Mouse (Mus musculus) cerebellum, postnatal 25 days (tissue): ENCODE data around the gene Fbxo10.
"Not testable (repeated sequence)": the region's sequence is repeated elsewhere in the genome, so short reads cannot be mapped to it uniquely, and the experiment has no call there.

Experiments used
- DNase-seq, 2 experiments: peaks; one replicate each; pipeline ENCODE4 v3.0.0; 2021; ENCODE audit warnings: mixed read lengths in 2 of 2

The Fbxo10 gene

DNA sequence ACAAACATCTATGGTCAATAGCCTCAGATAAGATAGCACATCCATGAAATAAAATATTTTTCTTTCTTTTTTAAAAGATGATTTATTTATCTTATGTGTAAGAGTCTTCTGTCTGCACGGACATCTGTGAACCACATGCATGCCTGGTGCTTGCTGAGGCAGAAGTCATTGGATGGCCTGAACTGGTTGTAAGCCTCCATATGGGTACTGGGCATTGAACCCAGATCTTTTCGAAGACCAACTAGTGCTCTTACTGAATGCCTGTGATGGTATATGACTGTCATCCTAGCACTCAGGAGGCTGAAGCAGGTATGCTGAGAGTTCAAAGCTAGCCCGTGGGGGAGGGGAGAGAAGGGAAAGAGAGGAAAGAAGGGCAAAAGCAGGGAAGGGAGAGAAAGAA, 86.3 kb downstream of the Fbxo10 start:
- DNase-seq = no peak

DNA sequence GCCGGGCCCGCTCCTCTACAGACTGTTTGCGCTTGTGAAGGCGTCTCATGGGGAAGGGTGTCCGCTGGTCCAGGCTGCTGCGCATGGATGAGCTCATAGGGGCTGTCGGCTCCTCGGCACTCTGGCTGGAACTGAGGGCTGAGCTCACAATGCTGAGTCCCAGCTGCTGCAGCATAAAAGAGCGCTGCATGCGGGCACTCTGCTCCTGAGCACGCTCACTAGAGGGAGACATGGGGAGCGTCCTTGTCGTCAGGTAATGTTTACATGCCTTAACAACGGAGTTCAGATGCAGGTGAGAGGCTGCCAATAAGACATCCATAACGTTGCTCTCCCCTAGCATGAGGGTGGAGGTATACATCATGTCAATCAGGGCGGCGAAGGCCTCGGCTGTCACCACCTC, 89.6 kb downstream of the Fbxo10 start:
- no peak for DNase-seq

- no peak for DNase-seq
These were observed 90.6 kb downstream of the Fbxo10 start for GRCm38 (mm10) chr4:44993847-44994246.

GRCm38 (mm10) chr4:44993179-44993578, 91.2 kb downstream of the Fbxo10 start:
- DNase-seq = not testable (repeated sequence)

GRCm38 (mm10) chr4:44992330-44992729, 92.1 kb downstream of the Fbxo10 start:
- not testable (repeated sequence) for DNase-seq

DNA sequence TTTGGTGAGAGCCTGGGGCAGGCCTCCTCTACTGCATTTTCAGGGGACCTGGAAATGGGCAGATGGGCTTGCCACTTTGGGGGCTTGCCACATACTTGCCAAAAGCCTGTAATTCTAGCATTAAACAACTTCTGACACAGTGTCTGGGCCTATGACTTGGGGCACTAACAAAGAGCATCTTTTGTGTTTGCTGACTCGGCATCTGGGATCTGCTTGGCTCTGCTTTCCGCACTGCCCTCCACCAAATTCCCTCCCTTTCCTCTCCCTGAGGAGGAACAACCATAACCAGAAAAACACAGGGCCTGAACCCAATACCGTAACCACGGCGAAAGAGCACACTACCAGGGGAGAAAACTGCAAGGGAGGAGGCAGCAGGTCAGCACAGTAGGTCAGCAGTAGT, 93.8 kb downstream of the Fbxo10 start:
- DNase-seq = no peak
